Mouse (Mus musculus) liver, adult (tissue): ENCODE measurements around the gene Trip6.

Experiments used
- GATA4 ChIP-seq: IDR thresholded peaks from 2 replicates; pipeline ENCODE4 v1.6.1; 2014; ENCODE audit warnings: mild to moderate bottlenecking, low read length; ENCODE audit not compliant: insufficient replicate concordance

Gene Trip6

GRCm38 (mm10) chr5:137317361-137317760 lies 3.2 kb upstream of the Trip6 start:
- TF ChIP-seq GATA4, result no peak

GRCm38 (mm10) chr5:137315084-137315903 lies 1.1 kb upstream of the Trip6 start:
- no peak for TF ChIP-seq GATA4

GRCm38 (mm10) chr5:137313466-137314192 lies 575 bp downstream of the Trip6 start:
- no peak for TF ChIP-seq GATA4

GRCm38 (mm10) chr5:137308356-137308755 lies 5.8 kb downstream of the Trip6 start:
- no peak for TF ChIP-seq GATA4

- TF ChIP-seq GATA4, result 0 out of 2 replicates have a peak, but pooled peaks have one; percentile 51
Measured at GRCm38 (mm10) chr5:137307071-137307912, 6.9 kb downstream of the Trip6 start, which contains the start of gene Srrt. Srrt (minus strand) TSS chr5:137307674.

GRCm38 (mm10) chr5:137306439-137307005 lies 7.7 kb downstream of the Trip6 start:
- no peak for TF ChIP-seq GATA4

GRCm38 (mm10) chr5:137305822-137306221 lies 8.4 kb downstream of the Trip6 start:
- TF ChIP-seq GATA4, result no peak

GRCm38 (mm10) chr5:137304816-137305215 lies 9.4 kb downstream of the Trip6 start:
- no peak for TF ChIP-seq GATA4

GRCm38 (mm10) chr5:137304165-137304564 lies 10.0 kb downstream of the Trip6 start:
- TF ChIP-seq GATA4, result no peak

GRCm38 (mm10) chr5:137303609-137304008 lies 10.6 kb downstream of the Trip6 start:
- TF ChIP-seq GATA4, result no peak

- no peak for TF ChIP-seq GATA4
Measured at GRCm38 (mm10) chr5:137301253-137301652, 13.0 kb downstream of the Trip6 start.

- no peak for TF ChIP-seq GATA4
Measured at GRCm38 (mm10) chr5:137299240-137299639, 15.0 kb downstream of the Trip6 start.

GRCm38 (mm10) chr5:137297126-137297525 lies 17.1 kb downstream of the Trip6 start:
- TF ChIP-seq GATA4, result no peak

- TF ChIP-seq GATA4, result no peak
Measured at GRCm38 (mm10) chr5:137295712-137296111, 18.5 kb downstream of the Trip6 start.

- TF ChIP-seq GATA4, result no peak
Measured at GRCm38 (mm10) chr5:137295296-137295695, 18.9 kb downstream of the Trip6 start.
